Mouse (Mus musculus) cortical plate, adult 2 months (tissue): ENCODE results near the gene Stpg4. TPM values are rescaled to one million over a fixed set of nuclear protein-coding genes. Genes with fewer than 3 reads are reported as not detected.

Experiments
- H3K27ac ChIP-seq: fragments of 200-500 bp; 2 replicates; pipeline ENCODE4 v1.5.1; 2012; ENCODE audit warnings: low read length, control low read depth, inconsistent platforms; ENCODE audit not compliant: insufficient read depth
- H3K4me1 ChIP-seq: fragments of 200-500 bp; 2 replicates; pipeline ENCODE4 v1.6.1; 2011; ENCODE audit warnings: low read length; ENCODE audit not compliant: control insufficient read depth, insufficient read depth
- H3K4me3 ChIP-seq: fragments of 200-500 bp; 2 replicates; pipeline ENCODE4 v1.5.1; 2011; ENCODE audit warnings: mild to moderate bottlenecking, low read length, control low read depth; ENCODE audit not compliant: insufficient read depth
- CTCF ChIP-seq: fragments of 200-500 bp; IDR thresholded peaks from 2 replicates; pipeline ENCODE4 v1.5.1; 2011; ENCODE audit warnings: mild to moderate bottlenecking, control low read depth, low read length; ENCODE audit not compliant: insufficient read depth; ENCODE audit errors: extremely low read depth
- POLR2A ChIP-seq: fragments of 200-500 bp; IDR thresholded peaks from 2 replicates; pipeline ENCODE4 v1.6.1; 2011; ENCODE audit warnings: mild to moderate bottlenecking, low read length, control low read depth; ENCODE audit not compliant: insufficient read depth; ENCODE audit errors: extremely low read depth
- polyA plus RNA-seq: library from polyadenylated mRNA; depleted of rRNA; stranded (reverse); fragments of >200 nt; gene quantifications from 2 replicates; pipeline ENCODE4 v1.2.3, GENCODE M21; 2012

Stpg4 gene
- polyA plus RNA-seq, 1 experiment: not detected

GRCm38 (mm10) chr17:87369270-87369759, 58.2 kb downstream of the Stpg4 start:
- TF ChIP-seq POLR2A: no peak
- no peak for TF ChIP-seq CTCF
- Histone ChIP-seq H3K27ac (peak overlapping the region; percentile 42), H3K4me3 (no peak overlapping the region), H3K4me1 (peaks cover 10% of the 10 kb centered on the region)

- H3K4me1 ChIP-seq: peaks cover 10% of the 10 kb centered on the region
- no peak for TF ChIP-seq CTCF
- TF ChIP-seq POLR2A: no peak
These were observed 59.1 kb downstream of the Stpg4 start for GRCm38 (mm10) chr17:87368481-87368880.

GRCm38 (mm10) chr17:87367640-87368039, 59.9 kb downstream of the Stpg4 start:
- TF ChIP-seq CTCF (no peak), POLR2A (no peak)
- peaks cover 10% of the 10 kb centered on the region for H3K4me1 ChIP-seq
- peak overlapping the region; percentile 13; the same call in 1 of the 2 replicates for H3K27ac ChIP-seq
- H3K4me3 ChIP-seq: no peak overlapping the region

More at GRCm38 (mm10) chr17:87368481-87368880, 59.1 kb downstream of the Stpg4 start:
- Histone ChIP-seq H3K27ac (no peak overlapping the region), H3K4me3 (no peak overlapping the region)

GRCm38 (mm10) chr17:87367228-87367627, 60.3 kb downstream of the Stpg4 start:
- H3K4me3 ChIP-seq: no peak overlapping the region
- TF ChIP-seq POLR2A (no peak), CTCF (no peak)
- no peak overlapping the region for H3K27ac ChIP-seq
- H3K4me1 ChIP-seq: peaks cover 8% of the 10 kb centered on the region

GRCm38 (mm10) chr17:87366520-87366919, 61.0 kb downstream of the Stpg4 start:
- Histone ChIP-seq H3K4me1 (peaks cover 6% of the 10 kb centered on the region), H3K4me3 (no peak overlapping the region), H3K27ac (no peak overlapping the region)
- TF ChIP-seq CTCF (no peak), POLR2A (no peak)

- peaks cover 8% of the 10 kb centered on the region for H3K4me1 ChIP-seq
- H3K4me3 ChIP-seq: no peak overlapping the region
- no peak overlapping the region for H3K27ac ChIP-seq
- no peak for TF ChIP-seq POLR2A
- TF ChIP-seq CTCF: no peak
These were observed 62.3 kb downstream of the Stpg4 start for GRCm38 (mm10) chr17:87365268-87365667.

GRCm38 (mm10) chr17:87364108-87364507, 63.4 kb downstream of the Stpg4 start:
- TF ChIP-seq POLR2A (no peak), CTCF (no peak)
- peaks cover 4% of the 10 kb centered on the region; the same call in 1 of the 2 replicates for H3K4me1 ChIP-seq
- no peak overlapping the region for H3K27ac ChIP-seq
- no peak overlapping the region for H3K4me3 ChIP-seq

- H3K4me3 ChIP-seq: no peak overlapping the region
- TF ChIP-seq POLR2A (no peak), CTCF (no peak)
- H3K4me1 ChIP-seq: 0 out of 2 replicates have a peak, but pooled peaks cover 2% of the 10 kb centered on the region
- H3K27ac ChIP-seq: no peak overlapping the region
These were observed 66.4 kb downstream of the Stpg4 start for GRCm38 (mm10) chr17:87361132-87361531.

GRCm38 (mm10) chr17:87357506-87357905, 70.0 kb downstream of the Stpg4 start:
- Histone ChIP-seq H3K4me1 (0 out of 2 replicates have a peak, but pooled peaks cover 2% of the 10 kb centered on the region), H3K4me3 (no peak overlapping the region), H3K27ac (no peak overlapping the region)
- TF ChIP-seq CTCF (no peak), POLR2A (no peak)

- Histone ChIP-seq H3K27ac (no peak overlapping the region), H3K4me3 (no peak overlapping the region), H3K4me1 (peaks cover 2% of the 10 kb centered on the region; the same call in 1 of the 2 replicates)
- TF ChIP-seq CTCF: no peak
- no peak for TF ChIP-seq POLR2A
These were observed 71.3 kb downstream of the Stpg4 start for GRCm38 (mm10) chr17:87356261-87356660.

GRCm38 (mm10) chr17:87355456-87355855, 72.1 kb downstream of the Stpg4 start:
- Histone ChIP-seq H3K4me3 (no peak overlapping the region), H3K4me1 (peaks cover 2% of the 10 kb centered on the region; the same call in 1 of the 2 replicates), H3K27ac (no peak overlapping the region)
- TF ChIP-seq POLR2A (no peak), CTCF (no peak)
